Mouse (Mus musculus): ENCODE data around the gene Dpysl4.
A peak's percentile ranks its signal among the peaks of the same experiment; 100 is the strongest.

GRCm38 (mm10) chr7:139080714-139081113 lies 5.1 kb upstream of the Dpysl4 start:
- TF ChIP-seq CTCF (IDR thresholded peaks at IDR 0.05; ENCODE audit: borderline replicate concordance, extremely low read depth, insufficient read depth, insufficient read length) (peak; percentile 58; the same call in 1 of the 2 replicates), POLR2A (IDR thresholded peaks at IDR 0.05; ENCODE audit: borderline replicate concordance, extremely low read depth, insufficient read depth, insufficient read length, poor library complexity, severe bottlenecking) (no peak)

Measured in brain, embryonic 14.5 days (tissue).